Mouse (Mus musculus) kidney, postnatal 14 days (tissue): ENCODE results near the gene Gm42688.

Experiments
- DNase-seq: peaks from one replicate; pipeline ENCODE4 v3.0.0; 2022; ENCODE audit warnings: mixed read lengths

Gm42688 gene

GRCm38 (mm10) chr6:83086121-83087035 is 15.0 kb upstream of the Gm42688 start, which contains the start of gene Lbx2:
Gene Lbx2, plus strand, starts transcription at chr6:83086367.
- no peak for DNase-seq

GRCm38 (mm10) chr6:83087205-83087925 is 14.1 kb upstream of the Gm42688 start:
- peak; percentile 49 for DNase-seq

GRCm38 (mm10) chr6:83087926-83088260 is 13.5 kb upstream of the Gm42688 start:
- DNase-seq, result no peak

GRCm38 (mm10) chr6:83092416-83093127 is 8.8 kb upstream of the Gm42688 start:
- DNase-seq, result peak; percentile 71

- no peak for DNase-seq
These were observed 5.4 kb upstream of the Gm42688 start for GRCm38 (mm10) chr6:83095968-83096367.

GRCm38 (mm10) chr6:83098411-83098810 is 3.0 kb upstream of the Gm42688 start:
- DNase-seq, result peak; percentile 85

- DNase-seq, result peak; percentile 80
These were observed 505 bp downstream of the Gm42688 start for GRCm38 (mm10) chr6:83101688-83102556.

- no peak for DNase-seq
These were observed 1.8 kb downstream of the Gm42688 start for GRCm38 (mm10) chr6:83103130-83103650.

GRCm38 (mm10) chr6:83104158-83104557 is 2.7 kb downstream of the Gm42688 start:
- no peak for DNase-seq

- DNase-seq, result peak; percentile 79
These were observed 6.4 kb downstream of the Gm42688 start for GRCm38 (mm10) chr6:83107566-83108400.

GRCm38 (mm10) chr6:83108762-83109668 is 7.6 kb downstream of the Gm42688 start, which contains the start of gene Mrpl53:
Gene Mrpl53, plus strand, starts transcription at chr6:83109040.
- DNase-seq, result peak; percentile 87

GRCm38 (mm10) chr6:83111510-83112136 is 10.2 kb downstream of the Gm42688 start:
- no peak for DNase-seq

- peak; percentile 96 for DNase-seq
These were observed 13.7 kb downstream of the Gm42688 start, which contains the start of gene Mogs for GRCm38 (mm10) chr6:83115011-83115671. Gene Mogs, plus strand, starts transcription at chr6:83115496.

GRCm38 (mm10) chr6:83115682-83116372 is 14.4 kb downstream of the Gm42688 start:
- DNase-seq, result no peak

GRCm38 (mm10) chr6:83116373-83117164 is 15.2 kb downstream of the Gm42688 start:
- no peak for DNase-seq

- no peak for DNase-seq
These were observed 15.7 kb downstream of the Gm42688 start for GRCm38 (mm10) chr6:83117165-83117438.

GRCm38 (mm10) chr6:83117616-83118015 is 16.2 kb downstream of the Gm42688 start:
- DNase-seq, result no peak
